Mouse (Mus musculus) C2C12 (cell line): Measurements from ENCODE around the gene Fam222b.

Experiments used
- CTCF ChIP-seq: IDR thresholded peaks from one replicate; pipeline ENCODE4 v1.5.1; 2011; ENCODE audit not compliant: control insufficient read depth, insufficient read depth, insufficient read length
- MAX ChIP-seq: IDR thresholded peaks from one replicate; pipeline ENCODE4 v1.6.1; 2011; ENCODE audit warnings: mild to moderate bottlenecking, control low read depth
- USF1 ChIP-seq: IDR thresholded peaks from one replicate; pipeline ENCODE4 v1.6.1; 2011; ENCODE audit warnings: low read depth, mild to moderate bottlenecking, control low read depth, moderate library complexity

- no peak for TF ChIP-seq CTCF
- TF ChIP-seq MAX: no peak
- TF ChIP-seq USF1: no peak
These were observed 100.8 kb downstream of the Fam222b start for GRCm38 (mm10) chr11:78195101-78195863.
